Mouse (Mus musculus) layer of hippocampus, postnatal 14 days (tissue): ENCODE results near the gene Cdh8. TPM values are rescaled to one million over a fixed set of nuclear protein-coding genes. Genes with fewer than 3 reads are reported as not detected.
"Not testable (repeated sequence)": the region's sequence is repeated elsewhere in the genome, so short reads cannot be mapped to it uniquely, and the experiment has no call there.

Experiments
- DNase-seq, 2 experiments: peaks; one replicate each; pipeline ENCODE4 v3.0.0; 2021 to 2022; ENCODE audit warnings: low spot score in 2 of 2, mixed read lengths in 1 of 2
- total RNA-seq, 2 experiments: library from RNA; stranded (reverse); gene quantifications; 2 replicates each; pipeline ENCODE4 v1.2.3; 2021

The Cdh8 gene
- total RNA-seq, 2 experiments from 2014 or later = 93.4 TPM

DNA sequence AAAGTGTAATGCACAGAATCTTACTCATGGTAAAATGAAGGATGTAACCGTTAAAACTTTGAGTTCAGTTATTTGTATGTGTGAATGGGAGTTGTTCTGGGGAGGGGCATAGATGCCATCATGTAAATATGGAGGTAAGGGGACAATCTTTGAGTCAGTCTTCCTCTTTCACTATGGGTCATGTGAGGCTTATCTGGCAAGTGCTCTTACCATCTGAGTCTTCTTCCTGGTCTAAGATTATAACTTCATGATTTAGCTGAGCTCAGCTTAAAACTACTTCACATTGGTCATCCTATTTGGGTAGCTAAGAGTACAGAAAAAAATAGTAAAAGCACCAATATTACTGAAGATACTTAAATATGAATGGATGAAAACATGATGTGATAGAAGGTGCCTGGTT, 126.1 kb downstream of the Cdh8 start:
- no peak for DNase-seq

DNA sequence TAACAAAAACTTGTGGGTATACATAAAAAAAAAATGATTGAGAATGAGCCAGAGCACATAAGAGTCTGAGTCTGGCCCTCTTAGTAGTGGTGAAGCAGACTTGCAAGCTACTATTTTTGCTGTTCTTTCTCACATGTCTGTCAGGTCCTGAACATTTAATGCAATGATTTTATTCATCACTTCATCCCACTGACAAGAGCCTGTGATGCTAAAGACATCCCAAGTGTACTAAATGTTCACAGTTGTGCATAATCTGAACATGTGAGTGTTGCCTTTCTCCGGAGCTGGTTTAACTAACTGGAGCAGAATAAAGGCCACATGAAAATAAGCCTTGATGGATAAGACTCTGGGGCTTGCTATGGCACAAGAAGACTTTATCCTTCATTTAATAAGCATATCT, 131.2 kb downstream of the Cdh8 start:
- no peak for DNase-seq

DNA sequence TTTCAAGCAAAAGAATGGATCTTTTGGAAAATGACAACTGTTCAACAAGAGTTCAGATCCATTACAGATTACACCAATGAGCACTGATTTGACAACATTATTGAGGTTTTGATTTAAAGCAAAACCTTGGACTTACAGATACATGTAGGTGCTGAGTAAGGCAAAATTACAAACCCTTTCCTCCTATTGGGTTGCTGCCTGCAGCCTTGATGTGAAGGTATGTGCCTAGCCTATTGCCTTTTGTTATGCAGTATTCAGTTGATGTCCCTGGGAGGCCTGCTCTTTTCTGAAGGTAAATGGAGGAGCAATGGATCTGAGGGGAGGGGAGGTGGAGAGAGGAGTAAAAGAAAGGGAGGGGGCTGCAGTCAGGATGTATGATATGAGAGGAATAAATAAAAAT, 135.9 kb downstream of the Cdh8 start:
- DNase-seq = no peak

DNA sequence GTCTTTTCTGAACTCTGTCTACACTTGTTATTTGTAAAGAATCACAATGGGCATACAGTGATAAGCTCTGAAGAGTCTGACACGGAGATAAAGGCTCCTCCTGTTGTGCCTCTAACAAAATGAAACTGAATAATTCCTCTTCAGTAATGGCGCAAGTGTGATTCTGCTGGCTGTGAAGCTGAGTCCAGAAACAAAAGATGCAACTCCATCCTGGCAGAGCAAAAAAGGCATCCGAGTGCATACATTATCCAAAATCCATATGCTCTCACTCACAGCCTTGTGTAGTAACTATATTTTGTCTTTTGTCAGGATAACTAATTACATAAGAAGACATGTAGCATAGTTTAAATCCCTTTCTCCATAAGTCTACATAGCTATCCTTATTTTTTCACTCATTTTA, 149.1 kb downstream of the Cdh8 start:
- DNase-seq = no peak

DNA sequence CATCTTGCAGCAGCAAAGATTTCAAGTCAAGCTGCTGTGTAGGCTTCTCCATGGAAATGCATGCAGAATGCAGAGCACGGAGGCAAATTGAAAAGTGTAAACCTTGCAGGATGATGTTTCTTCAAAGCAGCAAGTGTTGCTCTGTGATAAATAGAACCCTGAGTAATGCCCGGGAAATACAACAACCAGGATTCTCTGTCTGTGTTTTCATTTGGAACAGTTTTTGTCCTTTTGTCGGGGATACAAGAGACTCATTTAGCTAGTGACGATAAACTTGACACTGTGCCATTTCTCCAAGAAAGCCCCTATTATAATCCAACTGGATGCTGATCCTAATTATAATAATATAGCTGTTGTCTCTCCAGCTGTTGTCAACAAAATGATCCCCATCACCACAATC, 181.9 kb downstream of the Cdh8 start:
- peak in 1 of 2 experiments; percentile 42 for DNase-seq

DNA sequence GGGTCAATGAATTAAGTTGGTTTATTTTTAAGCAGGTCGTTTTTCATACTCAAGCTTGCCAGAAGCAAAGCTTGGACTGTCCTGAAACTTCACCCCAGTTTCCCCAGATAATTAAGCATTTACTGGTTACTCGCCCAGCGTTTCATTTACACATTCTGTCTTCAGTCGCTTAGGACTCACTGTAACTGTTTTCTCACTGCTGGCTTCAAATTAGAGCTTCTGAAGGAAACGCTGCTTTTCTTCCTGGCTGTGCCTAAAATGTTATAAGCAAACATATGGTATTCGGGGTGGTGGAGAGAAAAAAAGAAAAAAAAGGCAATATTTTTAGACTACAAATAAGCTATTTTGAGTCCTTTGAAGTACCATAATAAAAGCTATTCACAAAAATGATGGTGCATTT, 192.6 kb downstream of the Cdh8 start:
- DNase-seq = peak in 1 of 2 experiments; percentile 29

DNA sequence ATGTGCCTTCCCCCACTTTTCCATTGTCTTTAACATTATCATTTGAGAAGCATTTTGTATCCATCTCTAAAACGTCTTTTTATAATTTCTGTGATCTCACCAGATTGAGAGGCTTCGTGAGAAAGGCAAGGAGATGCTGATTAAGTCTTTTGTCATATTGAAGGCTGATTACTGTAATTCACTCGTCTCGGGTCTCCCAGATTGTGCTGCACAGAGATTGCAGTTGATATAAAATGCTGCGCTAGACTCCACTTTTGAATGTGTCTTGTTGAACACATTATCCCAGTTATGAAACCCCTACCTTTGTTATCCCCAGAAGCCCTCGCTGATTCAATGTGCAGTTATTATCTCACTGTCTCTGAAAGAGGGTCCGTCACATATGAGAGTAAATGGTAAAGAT, 211.1 kb downstream of the Cdh8 start:
- DNase-seq = no peak

DNA sequence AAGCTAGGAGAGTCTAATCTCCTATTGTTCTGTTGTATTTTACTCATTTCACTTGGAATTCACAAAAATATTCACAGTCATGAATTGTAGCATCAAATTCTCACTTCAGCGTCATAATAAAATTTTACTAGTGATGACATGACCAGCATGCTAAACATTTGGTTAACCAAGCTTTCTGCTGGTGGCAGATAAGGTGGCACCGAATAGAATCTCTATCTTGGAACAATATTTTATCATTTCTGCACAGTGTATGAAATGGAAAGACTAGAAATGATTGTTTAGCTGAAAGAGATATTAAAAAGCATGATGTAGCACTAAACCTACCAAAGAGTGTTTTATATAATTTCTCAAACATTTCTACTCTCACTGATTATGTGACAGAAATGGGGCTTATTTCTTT, 225.6 kb downstream of the Cdh8 start:
- DNase-seq = no peak

DNA sequence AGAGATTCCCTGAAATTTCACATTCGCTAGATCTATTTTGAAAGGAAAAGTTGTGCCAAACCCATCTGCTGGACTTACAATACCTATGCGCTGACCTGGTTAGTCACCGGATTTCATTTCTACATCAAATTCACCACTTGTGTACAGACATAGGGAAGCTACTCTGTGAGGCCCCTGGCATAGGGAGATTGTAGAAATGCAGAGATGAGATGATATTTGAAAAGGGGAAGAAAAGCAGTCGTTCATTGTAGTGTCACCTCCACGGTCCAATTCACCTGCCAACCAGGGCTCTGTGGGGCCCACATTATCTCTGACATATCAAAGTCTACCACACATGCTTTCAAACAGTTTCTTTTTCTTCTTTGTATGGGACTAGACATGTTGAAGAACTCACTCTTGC, 229.4 kb downstream of the Cdh8 start:
- no peak for DNase-seq

DNA sequence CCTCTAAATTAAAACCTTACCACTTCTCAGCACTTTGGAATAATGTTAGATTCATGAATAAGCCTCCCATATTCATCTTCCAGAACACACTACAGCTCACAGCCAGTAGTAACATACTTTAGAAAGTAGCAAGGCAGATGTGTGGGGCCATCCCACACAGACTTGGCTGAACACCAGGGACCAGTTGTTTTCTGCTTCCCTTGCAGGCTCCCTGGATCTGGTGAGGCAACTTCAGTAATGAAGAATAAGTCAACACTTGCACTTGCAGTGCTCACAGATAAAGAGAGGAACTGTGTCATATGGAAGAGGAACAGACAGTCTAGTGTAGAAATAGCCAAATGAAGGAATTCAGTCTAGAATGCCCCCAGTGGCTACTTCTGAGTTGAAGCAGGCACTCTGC, 232.1 kb downstream of the Cdh8 start:
- no peak for DNase-seq

DNA sequence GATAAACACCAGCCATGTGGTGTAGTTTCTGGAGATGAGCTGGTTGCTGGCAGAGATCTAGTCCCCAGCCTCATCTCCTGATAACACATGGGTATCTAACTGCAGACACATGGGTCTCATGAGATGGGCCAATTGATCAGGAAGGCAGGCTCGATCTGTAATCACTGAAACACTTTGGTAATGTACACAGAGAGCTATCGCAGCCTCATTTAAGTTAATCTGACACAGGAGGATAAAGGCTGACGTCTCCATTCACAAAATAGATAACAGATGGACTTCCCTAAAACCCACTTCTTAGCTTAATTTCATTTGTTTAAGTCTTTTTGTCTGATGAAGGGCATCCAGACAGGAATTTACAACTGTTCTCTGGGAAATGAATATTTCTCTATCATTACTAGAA, 249.3 kb downstream of the Cdh8 start:
- no peak for DNase-seq

DNA sequence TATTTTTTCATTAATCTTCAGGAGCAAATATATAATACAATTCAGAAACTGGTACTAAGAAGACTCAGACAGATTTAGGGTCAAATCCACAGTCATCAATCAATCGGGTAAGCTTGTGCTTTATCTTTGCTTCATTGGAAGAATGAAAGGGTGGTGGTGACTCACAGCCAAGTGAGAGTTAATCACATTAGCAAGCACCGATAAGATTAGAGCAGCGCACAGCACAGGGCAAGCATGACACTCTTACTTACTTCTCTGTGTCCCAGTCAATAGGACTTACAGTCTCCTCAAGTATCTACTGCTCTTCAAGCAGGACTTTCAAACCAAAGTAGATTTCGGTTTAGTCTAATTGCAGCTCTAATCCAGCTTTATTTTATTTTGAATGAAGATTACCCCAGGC, 254.6 kb downstream of the Cdh8 start:
- no peak for DNase-seq

DNA sequence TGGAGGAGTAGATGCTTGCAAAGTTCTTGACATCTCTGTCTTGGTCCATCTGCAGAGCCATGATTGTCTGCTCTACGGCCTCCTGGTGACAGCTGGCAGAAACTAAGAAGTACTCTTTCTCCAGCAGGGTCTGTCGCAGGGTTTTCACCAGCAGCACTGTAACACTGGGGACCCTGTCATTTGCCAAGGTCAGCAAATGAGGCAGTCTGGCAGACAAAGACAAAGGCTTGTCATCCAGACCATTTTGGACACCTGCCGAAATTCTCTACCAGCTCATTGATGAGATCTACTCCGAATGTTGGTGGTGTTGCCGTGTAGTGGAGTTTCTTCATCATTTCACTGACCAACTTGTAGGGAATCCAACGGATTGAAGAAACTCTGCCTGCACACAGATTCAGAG, 270.8 kb downstream of the Cdh8 start:
- DNase-seq = no peak

DNA sequence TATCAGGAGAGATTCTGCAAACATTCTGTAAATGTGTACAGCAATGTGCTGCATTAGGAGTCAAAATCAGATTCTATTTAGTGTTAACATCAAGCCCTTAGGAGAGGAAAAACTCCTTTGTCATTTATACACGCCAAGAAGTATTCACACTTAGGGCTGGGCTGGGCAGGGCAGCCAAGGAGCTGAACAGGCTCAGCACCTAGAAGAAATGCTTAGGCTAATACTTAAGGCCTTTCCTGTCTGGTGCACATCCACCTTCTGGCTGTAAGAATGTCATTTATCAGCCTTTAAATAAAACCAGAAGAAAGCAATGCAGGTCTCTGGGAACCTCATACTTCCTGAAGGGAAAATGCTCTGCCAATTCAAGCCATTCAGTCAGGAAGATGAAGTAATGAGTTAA, 271.5 kb downstream of the Cdh8 start:
- not testable (repeated sequence) for DNase-seq

DNA sequence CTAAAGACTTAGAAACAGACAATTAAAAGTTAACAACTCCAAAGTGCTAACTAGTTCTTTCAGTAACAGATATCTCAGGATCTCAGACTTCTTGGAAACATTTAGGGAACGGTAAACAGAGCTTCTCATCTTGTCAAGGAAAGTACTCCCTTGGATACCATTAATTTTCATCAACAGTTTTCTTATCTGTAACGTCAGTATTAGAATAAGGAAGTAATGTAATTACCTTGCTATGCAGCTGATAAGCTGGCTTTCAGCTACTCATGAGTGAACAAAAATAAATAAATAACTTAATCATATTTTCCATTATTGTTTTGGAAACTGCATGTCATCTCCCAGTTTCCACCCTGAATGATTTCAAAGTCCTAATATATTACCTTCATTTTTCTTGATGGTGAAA, 317.8 kb downstream of the Cdh8 start:
- DNase-seq = no peak

DNA sequence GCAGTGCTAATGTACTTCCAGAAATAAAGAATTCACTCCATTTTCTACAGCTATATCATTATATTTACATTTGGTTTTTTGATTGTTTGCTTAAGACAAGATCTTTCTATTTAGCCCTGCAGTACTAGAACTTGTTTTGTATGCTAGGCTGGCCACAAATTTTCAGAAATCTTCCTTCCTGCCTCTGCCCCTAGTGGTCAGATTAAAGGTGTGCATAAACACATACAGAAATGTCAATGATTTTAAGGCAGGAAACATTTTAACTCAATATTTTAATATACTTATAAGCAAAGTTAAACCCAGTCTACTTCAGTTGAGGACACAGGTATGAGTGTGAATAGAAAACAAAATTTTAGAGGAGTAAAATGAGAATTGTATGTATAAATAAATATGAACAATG, 364.9 kb downstream of the Cdh8 start:
- DNase-seq = no peak

DNA sequence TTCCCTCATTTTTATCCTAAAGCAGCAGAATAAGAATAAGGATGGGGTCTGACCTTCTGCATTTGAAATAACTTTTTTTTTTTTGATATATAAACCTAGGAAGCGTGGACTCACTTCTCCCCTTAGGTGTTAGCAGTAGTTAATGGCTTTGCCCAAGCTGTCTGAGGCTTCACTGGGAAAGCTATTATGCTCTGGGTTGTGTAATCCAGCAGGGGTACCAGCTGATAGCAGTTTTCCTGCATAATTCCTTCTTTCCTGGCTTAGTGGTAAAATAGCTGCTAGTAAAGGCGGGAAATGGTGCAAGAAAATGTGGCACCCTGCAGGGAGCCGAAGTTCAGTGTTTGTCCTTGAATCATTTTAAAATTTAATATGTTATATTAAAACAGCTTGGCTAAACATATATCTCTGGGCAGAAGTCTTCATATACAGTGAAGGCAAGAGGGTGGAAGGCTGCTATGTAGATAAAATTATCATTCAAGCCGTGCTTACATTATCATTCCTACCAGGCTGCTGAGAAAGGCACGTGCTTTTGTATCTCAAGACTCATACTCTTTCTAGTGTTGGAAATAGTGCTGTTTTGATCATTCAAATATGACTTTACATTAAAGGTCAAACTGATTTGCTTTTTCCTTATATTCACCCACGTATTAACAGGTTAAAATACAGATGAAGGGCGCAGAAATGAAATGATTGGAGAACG, 367.5 kb downstream of the Cdh8 start:
- DNase-seq = no peak

DNA sequence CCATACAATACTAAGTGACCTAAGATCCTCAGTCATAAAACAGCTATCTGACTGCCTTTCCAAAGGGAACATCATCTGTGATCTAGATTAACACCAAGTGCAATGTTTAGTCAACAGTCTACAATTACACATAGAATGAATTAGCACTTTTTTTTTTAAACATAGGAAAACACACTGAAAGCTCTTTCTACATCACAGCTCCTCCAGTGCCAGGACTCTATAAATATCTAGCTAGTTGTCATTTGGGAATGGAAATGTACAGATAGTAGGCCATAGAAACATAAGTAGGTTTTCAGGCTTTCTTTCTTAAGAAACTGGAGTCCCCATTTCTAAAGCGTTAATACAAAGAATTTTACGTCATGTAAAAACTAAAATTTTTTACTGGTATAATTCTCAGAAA, 375.8 kb downstream of the Cdh8 start:
- no peak for DNase-seq

DNA sequence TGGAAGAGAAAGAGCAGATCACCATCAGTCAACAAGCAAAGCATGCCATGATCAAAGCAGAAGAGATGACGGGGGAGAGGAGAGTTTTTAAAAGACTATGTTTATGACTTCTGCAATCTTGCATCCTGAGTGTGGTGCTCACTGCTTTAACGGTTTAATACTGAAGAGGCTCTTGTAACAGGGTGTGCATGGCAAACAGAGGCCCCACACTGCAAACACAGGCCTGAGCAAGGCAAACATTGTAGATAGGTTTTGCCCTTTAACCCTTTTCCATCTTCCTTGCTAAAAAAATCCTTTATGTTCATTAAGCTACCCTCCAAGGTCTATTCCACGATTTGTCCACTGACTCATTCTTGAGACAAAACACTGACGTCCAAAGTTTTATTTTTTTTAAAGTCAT, 385.2 kb downstream of the Cdh8 start:
- no peak for DNase-seq
